Mouse (Mus musculus) midbrain, postnatal 0 days (tissue): ENCODE measurements around the gene 3110009E18Rik. TPM values are rescaled to one million over a fixed set of nuclear protein-coding genes. Genes with fewer than 3 reads are reported as not detected.

Experiments used
- ATAC-seq: fragments of 200-750 bp; cut with Nextera tagmentation; 2 replicates; pipeline ENCODE4 v1.8.0; 2017; ENCODE audit warnings: moderate number of reproducible peaks, mild to moderate bottlenecking, moderate TSS enrichment, moderate library complexity; ENCODE audit not compliant: low FRiP score
- DNase-seq: peaks from one replicate; pipeline ENCODE4 v3.0.0-alpha.2; 2015; ENCODE audit warnings: low spot score
- H3K27ac ChIP-seq: fragments of 300-500 bp; sonication (generic); 2 replicates; pipeline ENCODE4 v1.5.1; 2014; ENCODE audit warnings: low read depth, mild to moderate bottlenecking, low read length, mixed read lengths
- H3K27me3 ChIP-seq: fragments of 300-500 bp; sonication (generic); 2 replicates; pipeline ENCODE4 v1.6.1; 2014; ENCODE audit warnings: low read length, control low read depth, mixed read lengths; ENCODE audit not compliant: insufficient read depth
- H3K36me3 ChIP-seq: fragments of 300-500 bp; sonication (generic); 2 replicates; pipeline ENCODE4 v1.6.1; 2014; ENCODE audit warnings: low read length, control low read depth, mixed read lengths; ENCODE audit not compliant: insufficient read depth
- H3K4me1 ChIP-seq: fragments of 300-500 bp; sonication (generic); 2 replicates; pipeline ENCODE4 v1.6.1; 2014; ENCODE audit warnings: mild to moderate bottlenecking, control low read depth, antibody characterized with exemption, low read length, mixed read lengths; ENCODE audit not compliant: insufficient read depth
- H3K4me2 ChIP-seq: fragments of 300-500 bp; sonication (generic); 2 replicates; pipeline ENCODE4 v1.6.1; 2014; ENCODE audit warnings: low read depth, mild to moderate bottlenecking, low read length, mixed read lengths; ENCODE audit not compliant: poor library complexity, severe bottlenecking
- H3K4me3 ChIP-seq: fragments of 300-500 bp; sonication (generic); 2 replicates; pipeline ENCODE4 v1.5.1; 2014; ENCODE audit warnings: low read depth, mild to moderate bottlenecking, low read length, moderate library complexity
- H3K9ac ChIP-seq: fragments of 300-500 bp; sonication (generic); replicated peaks from 2 replicates; pipeline ENCODE4 v1.6.1; 2014; ENCODE audit warnings: mild to moderate bottlenecking, low read length, moderate library complexity, mixed read lengths; ENCODE audit not compliant: poor library complexity, severe bottlenecking
- H3K9me3 ChIP-seq: fragments of 300-500 bp; sonication (generic); 2 replicates; pipeline ENCODE4 v1.6.1; 2016; ENCODE audit warnings: low read length, control low read depth
- CTCF ChIP-seq: IDR thresholded peaks from 2 replicates; pipeline ENCODE4 v1.5.1; 2016; ENCODE audit warnings: antibody characterized with exemption, mild to moderate bottlenecking
- WGBS: fragments of 180-500 bp; shearing (Covaris S2); extraction: QIAGEN DNeasy Blood & Tissue Kit; methylation state at CpG from one replicate; pipeline ENCODE4 v1.1.7; 2014; 5-methylcytosine and 5-hydroxymethylcytosine counted together
- polyA plus RNA-seq: library from polyadenylated mRNA; unstranded; fragments of >200 nt; fragmentation: Nextera tagmentation; extraction: Ambion mirVana; gene quantifications from 2 replicates; pipeline ENCODE4 v1.2.1, GENCODE M21; 2015
- total RNA-seq: library from RNA; depleted of rRNA; stranded (reverse); fragments of >200 nt; gene quantifications from 2 replicates; pipeline ENCODE4 v1.2.3, GENCODE M21; 2014

The 3110009E18Rik gene
- total and polyA plus RNA-seq, 2 experiments from 2014 or later: 0.77 to 11.4 TPM

- Histone ChIP-seq H3K9ac (no peak overlapping the region), H3K27me3 (no peaks in the 10 kb centered on the region), H3K9me3 (no peaks in the 10 kb centered on the region; the same call in 1 of the 2 replicates), H3K4me3 (no peak overlapping the region), H3K4me2 (no peak overlapping the region), H3K4me1 (no peaks in the 10 kb centered on the region), H3K27ac (no peak overlapping the region), H3K36me3 (no peaks in the 10 kb centered on the region)
- ATAC-seq (no peak), DNase-seq (no peak)
- no peak for TF ChIP-seq CTCF
- WGBS: 59% methylated on average over 6 of the region's 6 CpGs
Observed at GRCm38 (mm10) chr1:120099483-120099882, 21.5 kb upstream of the 3110009E18Rik start.

- no peaks in the 10 kb centered on the region for H3K36me3 ChIP-seq
Observed at GRCm38 (mm10) chr1:120100456-120101226, 20.3 kb upstream of the 3110009E18Rik start.

GRCm38 (mm10) chr1:120101227-120101609 is 19.8 kb upstream of the 3110009E18Rik start:
- no peaks in the 10 kb centered on the region for H3K27me3 ChIP-seq
- no peak for TF ChIP-seq CTCF
- H3K27ac ChIP-seq: no peak overlapping the region
- no peaks in the 10 kb centered on the region for H3K4me1 ChIP-seq
- 79% methylated on average over 3 of the region's 3 CpGs for WGBS
- ATAC-seq (no peak), DNase-seq (no peak)
- H3K36me3 ChIP-seq: no peaks in the 10 kb centered on the region
- H3K9me3 ChIP-seq: no peaks in the 10 kb centered on the region; the same call in 1 of the 2 replicates
- no peak overlapping the region for H3K9ac ChIP-seq
- H3K4me2 ChIP-seq: no peak overlapping the region
- H3K4me3 ChIP-seq: no peak overlapping the region

More at GRCm38 (mm10) chr1:120100456-120101226, 20.3 kb upstream of the 3110009E18Rik start:
- no peaks in the 10 kb centered on the region; the same call in 1 of the 2 replicates for H3K9me3 ChIP-seq
- no peak overlapping the region for H3K9ac ChIP-seq
- no peak overlapping the region for H3K4me3 ChIP-seq
- no peak overlapping the region for H3K4me2 ChIP-seq
- WGBS: 82% methylated on average over 8 of the region's 8 CpGs
- ATAC-seq: no peak
- no peak overlapping the region for H3K27ac ChIP-seq
- H3K4me1 ChIP-seq: no peaks in the 10 kb centered on the region
- no peak for TF ChIP-seq CTCF
- H3K27me3 ChIP-seq: no peaks in the 10 kb centered on the region
- DNase-seq: no peak

- H3K36me3 ChIP-seq: no peaks in the 10 kb centered on the region
- no peak overlapping the region for H3K27ac ChIP-seq
- no peaks in the 10 kb centered on the region; the same call in 1 of the 2 replicates for H3K9me3 ChIP-seq
- DNase-seq: no peak
- ATAC-seq: no peak
- 78% methylated on average over 5 of the region's 5 CpGs for WGBS
- no peak overlapping the region for H3K9ac ChIP-seq
- no peak overlapping the region for H3K4me3 ChIP-seq
- H3K4me2 ChIP-seq: no peak overlapping the region
- H3K4me1 ChIP-seq: no peaks in the 10 kb centered on the region
- no peak for TF ChIP-seq CTCF
- no peaks in the 10 kb centered on the region for H3K27me3 ChIP-seq
Observed at GRCm38 (mm10) chr1:120105556-120105959, 15.4 kb upstream of the 3110009E18Rik start.

GRCm38 (mm10) chr1:120109741-120110432 is 11.1 kb upstream of the 3110009E18Rik start:
- no peak for TF ChIP-seq CTCF
- Histone ChIP-seq H3K27ac (no peak overlapping the region), H3K4me2 (no peak overlapping the region), H3K27me3 (no peaks in the 10 kb centered on the region), H3K4me3 (no peak overlapping the region), H3K9ac (no peak overlapping the region), H3K9me3 (no peaks in the 10 kb centered on the region), H3K36me3 (peaks cover 16% of the 10 kb centered on the region), H3K4me1 (no peaks in the 10 kb centered on the region)
- WGBS: 86% methylated on average over 19 of the region's 19 CpGs
- DNase-seq: no peak
- no peak for ATAC-seq

- H3K4me2 ChIP-seq: no peak overlapping the region
- no peak for DNase-seq
- no peaks in the 10 kb centered on the region for H3K9me3 ChIP-seq
- H3K27ac ChIP-seq: no peak overlapping the region
- H3K9ac ChIP-seq: no peak overlapping the region
- TF ChIP-seq CTCF: no peak
- no peaks in the 10 kb centered on the region for H3K4me1 ChIP-seq
- no peaks in the 10 kb centered on the region for H3K27me3 ChIP-seq
- 89% methylated on average over 8 of the region's 8 CpGs for WGBS
- ATAC-seq: no peak
- peaks cover 25% of the 10 kb centered on the region for H3K36me3 ChIP-seq
- H3K4me3 ChIP-seq: no peak overlapping the region
Observed at GRCm38 (mm10) chr1:120111766-120112165, 9.2 kb upstream of the 3110009E18Rik start.
